Mouse (Mus musculus) intestine, postnatal 0 days (tissue): Measurements from ENCODE around the gene Sun1. TPM values are rescaled to one million over a fixed set of nuclear protein-coding genes. Genes with fewer than 3 reads are reported as not detected.

ENCODE experiments used
- ATAC-seq: fragments of 200-750 bp; cut with Nextera tagmentation; 2 replicates; pipeline ENCODE4 v1.8.0; 2017; ENCODE audit warnings: mild to moderate bottlenecking, moderate TSS enrichment, moderate library complexity
- H3K27ac ChIP-seq: fragments of 300-500 bp; sonication (generic); 2 replicates; pipeline ENCODE4 v1.5.1; 2014; ENCODE audit warnings: mild to moderate bottlenecking, low read depth, low read length, moderate library complexity
- H3K27me3 ChIP-seq: fragments of 300-500 bp; sonication (generic); replicated peaks from 2 replicates; pipeline ENCODE4 v1.6.1; 2014; ENCODE audit warnings: low read length, mixed read lengths; ENCODE audit not compliant: control insufficient read depth, insufficient read depth
- H3K36me3 ChIP-seq: fragments of 300-500 bp; sonication (generic); 2 replicates; pipeline ENCODE4 v1.6.1; 2014; ENCODE audit warnings: mild to moderate bottlenecking, moderate library complexity; ENCODE audit not compliant: control insufficient read depth, insufficient read depth
- H3K4me1 ChIP-seq: fragments of 300-500 bp; sonication (generic); replicated peaks from 2 replicates; pipeline ENCODE4 v1.6.1; 2014; ENCODE audit warnings: antibody characterized with exemption, low read length, mixed read lengths; ENCODE audit not compliant: control insufficient read depth, insufficient read depth
- H3K4me2 ChIP-seq: fragments of 300-500 bp; sonication (generic); replicated peaks from 2 replicates; pipeline ENCODE4 v1.6.1; 2014; ENCODE audit warnings: low read depth, mild to moderate bottlenecking, moderate library complexity
- H3K4me3 ChIP-seq: fragments of 300-500 bp; sonication (generic); 2 replicates; pipeline ENCODE4 v1.5.1; 2014; ENCODE audit warnings: low read depth, low read length
- H3K9ac ChIP-seq: fragments of 300-500 bp; sonication (generic); 2 replicates; pipeline ENCODE4 v1.6.1; 2014; ENCODE audit warnings: mild to moderate bottlenecking, low read depth, low read length
- H3K9me3 ChIP-seq: fragments of 300-500 bp; sonication (generic); 2 replicates; pipeline ENCODE4 v1.6.1; 2016; ENCODE audit warnings: mixed run types; ENCODE audit not compliant: control insufficient read depth
- CTCF ChIP-seq: sonication (generic); IDR thresholded peaks from 2 replicates; pipeline ENCODE4 v1.5.1; 2016; ENCODE audit warnings: low read depth, mild to moderate bottlenecking, control low read depth, antibody characterized with exemption, moderate library complexity
- WGBS: fragments of 180-500 bp; shearing (Covaris S2); extraction: QIAGEN DNeasy Blood & Tissue Kit; methylation state at CpG from one replicate; pipeline ENCODE4 v1.1.7; 2014; 5-methylcytosine and 5-hydroxymethylcytosine counted together
- polyA plus RNA-seq: library from polyadenylated mRNA; unstranded; fragments of >200 nt; fragmentation: Nextera tagmentation; extraction: Ambion mirVana; gene quantifications from 2 replicates; pipeline ENCODE4 v1.2.1, GENCODE M21; 2015

Gene Sun1
- polyA plus RNA-seq, 1 experiment from 2014 or later = 12.2 TPM

GRCm38 (mm10) chr5:139206081-139206480 is 5.6 kb downstream of the Sun1 start:
- ATAC-seq = no peak

DNA sequence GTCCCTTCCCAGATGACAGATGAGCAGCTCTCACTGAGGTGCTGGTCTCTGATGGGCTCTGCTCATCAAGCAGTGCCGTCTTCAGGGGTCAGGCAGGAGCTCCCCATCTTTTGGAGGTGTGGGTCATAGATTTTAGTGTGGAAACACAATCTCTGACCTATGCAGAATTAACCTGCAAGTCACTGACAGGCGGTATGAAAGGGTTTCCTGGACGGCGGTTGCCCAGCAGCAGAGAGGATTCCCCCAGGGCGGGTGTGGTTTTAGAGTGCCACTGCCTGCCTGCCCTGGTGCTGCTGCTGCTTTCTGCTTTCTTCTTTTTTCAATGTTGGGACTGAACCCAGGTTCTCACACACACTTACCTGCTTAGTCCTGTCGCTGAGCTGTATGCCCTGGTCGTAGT is 6.1 kb downstream of the Sun1 start:
- no peak overlapping the region for H3K4me3 ChIP-seq
- no peak for ATAC-seq
- no peak overlapping the region for H3K27ac ChIP-seq
- WGBS = 64% methylated on average over 7 of the region's 7 CpGs
- no peaks in the 10 kb centered on the region; the same call in 1 of the 2 replicates for H3K36me3 ChIP-seq
- no peaks in the 10 kb centered on the region for H3K9me3 ChIP-seq
- no peak overlapping the region for H3K4me2 ChIP-seq
- no peak overlapping the region for H3K9ac ChIP-seq
- peaks cover 6% of the 10 kb centered on the region; the same call in 1 of the 2 replicates for H3K4me1 ChIP-seq
- H3K27me3 ChIP-seq = no peaks in the 10 kb centered on the region
- no peak for TF ChIP-seq CTCF

More at GRCm38 (mm10) chr5:139206081-139206480, 5.6 kb downstream of the Sun1 start:
- WGBS = 79% methylated on average over 4 of the region's 4 CpGs
- no peaks in the 10 kb centered on the region for H3K9me3 ChIP-seq
- no peaks in the 10 kb centered on the region; the same call in 1 of the 2 replicates for H3K36me3 ChIP-seq
- no peak overlapping the region for H3K4me2 ChIP-seq
- no peak for TF ChIP-seq CTCF
- H3K27ac ChIP-seq = no peak overlapping the region
- no peaks in the 10 kb centered on the region for H3K27me3 ChIP-seq
- no peak overlapping the region for H3K4me3 ChIP-seq
- peaks cover 10% of the 10 kb centered on the region for H3K4me1 ChIP-seq
- no peak overlapping the region for H3K9ac ChIP-seq

GRCm38 (mm10) chr5:139208183-139208582 is 7.7 kb downstream of the Sun1 start:
- no peak overlapping the region for H3K4me3 ChIP-seq

GRCm38 (mm10) chr5:139208871-139209684 is 8.6 kb downstream of the Sun1 start:
- Histone ChIP-seq H3K4me1 (no peaks in the 10 kb centered on the region; the same call in 1 of the 2 replicates), H3K4me3 (no peak overlapping the region), H3K9ac (no peak overlapping the region), H3K36me3 (no peaks in the 10 kb centered on the region; the same call in 1 of the 2 replicates), H3K9me3 (no peaks in the 10 kb centered on the region), H3K27me3 (no peaks in the 10 kb centered on the region), H3K4me2 (no peak overlapping the region), H3K27ac (no peak overlapping the region)
- WGBS = 79% methylated on average over 10 of the region's 10 CpGs
- TF ChIP-seq CTCF = peak; percentile 79
- ATAC-seq = peak; percentile 75

More at GRCm38 (mm10) chr5:139208183-139208582, 7.7 kb downstream of the Sun1 start:
- no peaks in the 10 kb centered on the region for H3K9me3 ChIP-seq
- ATAC-seq = no peak
- H3K4me2 ChIP-seq = no peak overlapping the region
- no peaks in the 10 kb centered on the region; the same call in 1 of the 2 replicates for H3K4me1 ChIP-seq
- H3K36me3 ChIP-seq = no peaks in the 10 kb centered on the region; the same call in 1 of the 2 replicates
- no peak overlapping the region for H3K9ac ChIP-seq
- TF ChIP-seq CTCF = no peak
- no peaks in the 10 kb centered on the region for H3K27me3 ChIP-seq
- no peak overlapping the region for H3K27ac ChIP-seq

GRCm38 (mm10) chr5:139209685-139210026 is 9.2 kb downstream of the Sun1 start:
- Histone ChIP-seq H3K4me3 (no peak overlapping the region), H3K4me1 (no peaks in the 10 kb centered on the region; the same call in 1 of the 2 replicates), H3K9ac (no peak overlapping the region), H3K27me3 (no peaks in the 10 kb centered on the region), H3K4me2 (no peak overlapping the region), H3K36me3 (peaks cover under 1% of the 10 kb centered on the region; the same call in 1 of the 2 replicates), H3K9me3 (no peaks in the 10 kb centered on the region), H3K27ac (no peak overlapping the region)
- ATAC-seq = peak; percentile 42
- 66% methylated on average over 7 of the region's 7 CpGs for WGBS
- TF ChIP-seq CTCF = no peak

DNA sequence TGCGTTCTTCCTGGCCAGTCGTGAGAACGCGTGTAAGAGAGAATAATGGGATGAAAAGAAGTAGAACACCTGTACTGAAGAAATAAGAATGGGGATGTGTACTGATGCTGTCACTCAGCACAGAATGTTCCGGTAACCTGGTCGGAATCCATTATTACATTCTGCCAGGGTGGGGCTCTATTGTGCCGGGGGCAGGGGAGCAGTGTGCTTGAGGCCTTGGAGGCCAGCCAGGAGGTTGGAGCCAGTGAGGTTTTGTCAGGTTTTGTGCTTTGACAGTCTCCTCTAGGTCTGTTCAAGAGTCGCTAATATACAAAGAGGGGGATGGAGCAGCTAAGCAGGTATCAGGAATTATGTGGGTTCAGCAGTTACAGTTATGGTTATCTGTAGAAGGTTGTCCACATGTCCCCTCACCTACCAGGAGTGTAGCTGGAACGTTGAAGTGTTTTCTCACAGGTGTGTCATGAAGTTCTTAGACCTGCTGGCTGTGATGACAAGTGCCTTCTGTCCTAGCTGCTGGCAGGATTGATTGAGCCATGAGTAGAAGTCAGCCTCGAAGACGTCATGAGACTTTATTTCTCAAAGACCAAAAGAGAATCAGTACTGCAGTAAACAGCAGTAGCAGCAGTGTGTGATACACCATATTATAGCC is 11.4 kb downstream of the Sun1 start:
- Histone ChIP-seq H3K4me1 (no peaks in the 10 kb centered on the region; the same call in 1 of the 2 replicates), H3K4me2 (no peak overlapping the region; the same call in 1 of the 2 replicates), H3K27ac (no peak overlapping the region), H3K9ac (no peak overlapping the region), H3K27me3 (no peaks in the 10 kb centered on the region), H3K36me3 (peaks cover 21% of the 10 kb centered on the region), H3K9me3 (no peaks in the 10 kb centered on the region), H3K4me3 (no peak overlapping the region)
- 82% methylated on average over 11 of the region's 11 CpGs for WGBS
- no peak for TF ChIP-seq CTCF
- ATAC-seq = no peak
